Mouse (Mus musculus) lung, postnatal 4 days (tissue): ENCODE measurements around the gene Ubl4a.
A peak's percentile ranks its signal among the peaks of the same experiment; 100 is the strongest.
"Not testable (repeated sequence)": the region's sequence is repeated elsewhere in the genome, so short reads cannot be mapped to it uniquely, and the experiment has no call there.

Experiments
- DNase-seq, 2 experiments: peaks; one replicate each; pipeline ENCODE4 v3.0.0; 2021

The Ubl4a gene

GRCm38 (mm10) chrX:74372888-74373549 is at the start of gene Ubl4a, which contains the start of gene Slc10a3:
Gene Ubl4a, minus strand, starts transcription at chrX:74373218.
Gene Slc10a3, minus strand, starts transcription at chrX:74373349.
- peak; percentile 91 to 93 for DNase-seq

- DNase-seq = peak; percentile 55 to 79
These were observed 40.4 kb upstream of the Ubl4a start for GRCm38 (mm10) chrX:74413377-74413776.

- no peak for DNase-seq
These were observed 35.3 kb upstream of the Ubl4a start for GRCm38 (mm10) chrX:74408340-74408739.

- no peak for DNase-seq
These were observed 27.1 kb upstream of the Ubl4a start for GRCm38 (mm10) chrX:74400136-74400535.

GRCm38 (mm10) chrX:74392535-74393443 is 19.8 kb upstream of the Ubl4a start, which contains the start of the genes Fam3a and Ikbkg:
Gene Fam3a, minus strand, starts transcription at chrX:74393272.
Gene Ikbkg, plus strand, starts transcription at chrX:74393290.
- peak; percentile 87 to 94 for DNase-seq

- DNase-seq = no peak
These were observed 15.1 kb upstream of the Ubl4a start for GRCm38 (mm10) chrX:74388153-74388552.

GRCm38 (mm10) chrX:74384451-74384850 is 11.4 kb upstream of the Ubl4a start:
- DNase-seq = no peak

- peak; percentile 81 to 86 for DNase-seq
These were observed 4.7 kb downstream of the Ubl4a start for GRCm38 (mm10) chrX:74368209-74368909.

GRCm38 (mm10) chrX:74367512-74367911 is 5.5 kb downstream of the Ubl4a start:
- DNase-seq = no peak

- DNase-seq = no peak
These were observed 13.8 kb downstream of the Ubl4a start for GRCm38 (mm10) chrX:74359171-74359570.

- not testable (repeated sequence) for DNase-seq
These were observed 15.9 kb downstream of the Ubl4a start for GRCm38 (mm10) chrX:74357069-74357468.

- peak; percentile 86 to 89 for DNase-seq
These were observed 19.6 kb downstream of the Ubl4a start, which contains the start of gene Lage3 for GRCm38 (mm10) chrX:74353467-74353770. Gene Lage3, minus strand, starts transcription at chrX:74353618.

- no peak for DNase-seq
These were observed 20.2 kb downstream of the Ubl4a start for GRCm38 (mm10) chrX:74352645-74353466.

- no peak for DNase-seq
These were observed 42.7 kb downstream of the Ubl4a start for GRCm38 (mm10) chrX:74330166-74330930.

GRCm38 (mm10) chrX:74329215-74329671 is 43.8 kb downstream of the Ubl4a start:
- DNase-seq = no peak

- DNase-seq = peak; percentile 78 to 81
These were observed 44.3 kb downstream of the Ubl4a start, which contains the start of gene Plxna3 for GRCm38 (mm10) chrX:74328725-74329161. Gene Plxna3, plus strand, starts transcription at chrX:74329066.
